Mouse (Mus musculus) bone marrow, adult 2 months (tissue): Measurements from ENCODE around the gene Ppp1cc.

ENCODE experiments used
- CTCF ChIP-seq: fragments of 200-500 bp; IDR thresholded peaks from 2 replicates; pipeline ENCODE4 v1.5.1; 2011; ENCODE audit warnings: low read length, control low read depth; ENCODE audit not compliant: control insufficient read depth, insufficient read depth
- POLR2A ChIP-seq: fragments of 200-500 bp; IDR thresholded peaks from 2 replicates; pipeline ENCODE4 v1.6.1; 2011; ENCODE audit warnings: low read depth, mild to moderate bottlenecking, control low read depth, low read length, borderline replicate concordance; ENCODE audit not compliant: control insufficient read depth

DNA sequence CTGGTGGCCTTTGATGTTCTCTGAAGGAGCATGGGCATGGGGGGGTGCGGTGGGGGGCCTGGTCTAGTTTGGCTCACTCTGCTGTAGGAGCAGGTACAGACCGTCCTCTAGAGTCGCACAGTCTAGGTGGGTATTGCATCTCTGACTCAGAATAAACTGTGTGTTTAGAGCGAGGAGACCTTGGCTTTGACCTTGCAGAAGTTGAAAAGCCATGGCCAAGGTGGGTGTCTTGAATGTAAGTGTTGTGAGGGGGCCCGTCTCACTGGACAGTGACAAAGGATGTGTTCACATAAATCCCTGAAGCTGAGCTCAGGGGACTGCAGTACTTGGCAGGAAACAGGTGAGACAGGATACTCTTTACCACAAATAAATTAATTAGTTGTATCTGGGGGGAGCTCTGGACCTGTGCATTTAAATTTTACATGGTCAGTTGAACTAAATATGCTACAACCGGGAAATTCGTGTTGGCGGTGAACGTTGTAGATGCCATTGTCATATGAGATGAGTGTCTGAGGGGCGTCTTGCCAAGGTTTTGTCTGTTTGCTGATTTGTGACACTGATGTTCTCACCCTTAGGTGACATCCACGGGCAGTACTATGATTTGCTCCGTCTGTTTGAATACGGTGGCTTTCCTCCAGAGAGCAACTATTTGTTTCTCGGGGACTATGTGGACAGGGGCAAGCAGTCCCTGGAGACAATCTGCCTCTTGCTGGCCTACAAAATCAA, 10.4 kb downstream of the Ppp1cc start:
- TF ChIP-seq CTCF (no peak), POLR2A (no peak)
